Mouse (Mus musculus) midbrain, embryonic 15.5 days (tissue): Measurements from ENCODE around the gene Edf1. TPM values are rescaled to one million over a fixed set of nuclear protein-coding genes. Genes with fewer than 3 reads are reported as not detected.

Experiments
- ATAC-seq: fragments of 200-750 bp; cut with Nextera tagmentation; replicated peaks from 2 replicates; pipeline ENCODE4 v1.8.0; 2017; ENCODE audit warnings: moderate TSS enrichment
- H3K27ac ChIP-seq: fragments of 300-500 bp; sonication (generic); 2 replicates; pipeline ENCODE4 v1.5.1; 2015; ENCODE audit warnings: mild to moderate bottlenecking, inconsistent platforms
- H3K27me3 ChIP-seq: fragments of 300-500 bp; sonication (generic); replicated peaks from 2 replicates; pipeline ENCODE4 v1.6.1; 2015; ENCODE audit warnings: inconsistent platforms
- H3K36me3 ChIP-seq: fragments of 300-500 bp; sonication (generic); replicated peaks from 2 replicates; pipeline ENCODE4 v1.6.1; 2015; ENCODE audit warnings: inconsistent platforms
- H3K4me1 ChIP-seq: fragments of 300-500 bp; sonication (generic); 2 replicates; pipeline ENCODE4 v1.6.1; 2015; ENCODE audit warnings: inconsistent platforms
- H3K4me2 ChIP-seq: fragments of 300-500 bp; sonication (generic); 2 replicates; pipeline ENCODE4 v1.6.1; 2015; ENCODE audit warnings: inconsistent platforms, mild to moderate bottlenecking, moderate library complexity
- H3K4me3 ChIP-seq: fragments of 300-500 bp; sonication (generic); 2 replicates; pipeline ENCODE4 v1.5.1; 2015; ENCODE audit warnings: mild to moderate bottlenecking, inconsistent platforms
- H3K9ac ChIP-seq: fragments of 300-500 bp; sonication (generic); 2 replicates; pipeline ENCODE4 v1.6.1; 2015; ENCODE audit warnings: mild to moderate bottlenecking, inconsistent platforms
- H3K9me3 ChIP-seq: fragments of 300-500 bp; sonication (generic); 2 replicates; pipeline ENCODE4 v1.6.1; 2016; ENCODE audit warnings: inconsistent platforms
- WGBS: fragments of 180-500 bp; shearing (Covaris S2); methylation state at CpG from one replicate; pipeline ENCODE4 v1.1.7; 2015; ENCODE audit warnings: mixed read lengths; 5-methylcytosine and 5-hydroxymethylcytosine counted together
- polyA plus RNA-seq: library from polyadenylated mRNA; unstranded; fragments of >200 nt; fragmentation: Nextera tagmentation; extraction: Ambion mirVana; gene quantifications from 2 replicates; pipeline ENCODE4 v1.2.1, GENCODE M21; 2015

Edf1 gene
- polyA plus RNA-seq, 1 experiment from 2014 or later, result 378 TPM

- H3K4me3 ChIP-seq, result no peak overlapping the region
- H3K9ac ChIP-seq, result no peak overlapping the region
- ATAC-seq, result no peak
- no peak overlapping the region for H3K4me2 ChIP-seq
- H3K4me1 ChIP-seq, result peaks cover 9% of the 10 kb centered on the region
- 91% methylated on average over 8 of the region's 8 CpGs for WGBS
- H3K27me3 ChIP-seq, result no peaks in the 10 kb centered on the region
- H3K36me3 ChIP-seq, result peaks cover 31% of the 10 kb centered on the region
- H3K27ac ChIP-seq, result no peak overlapping the region
- no peaks in the 10 kb centered on the region for H3K9me3 ChIP-seq
Measured at GRCm38 (mm10) chr2:25587290-25587689, 29.6 kb downstream of the Edf1 start.

- Histone ChIP-seq H3K27ac (no peak overlapping the region), H3K36me3 (peaks cover 41% of the 10 kb centered on the region), H3K27me3 (no peaks in the 10 kb centered on the region), H3K9ac (no peak overlapping the region), H3K4me1 (no peaks in the 10 kb centered on the region), H3K4me3 (no peak overlapping the region), H3K9me3 (no peaks in the 10 kb centered on the region), H3K4me2 (no peak overlapping the region)
- no peak for ATAC-seq
- 96% methylated on average over 8 of the region's 8 CpGs for WGBS
Measured at GRCm38 (mm10) chr2:25588227-25588907, 30.7 kb downstream of the Edf1 start.

- no peak for ATAC-seq
- no peak overlapping the region for H3K27ac ChIP-seq
- H3K36me3 ChIP-seq, result peaks cover 56% of the 10 kb centered on the region
- H3K27me3 ChIP-seq, result no peaks in the 10 kb centered on the region
- H3K4me2 ChIP-seq, result no peak overlapping the region
- H3K4me3 ChIP-seq, result no peak overlapping the region
- H3K9me3 ChIP-seq, result no peaks in the 10 kb centered on the region
- H3K9ac ChIP-seq, result no peak overlapping the region
- H3K4me1 ChIP-seq, result no peaks in the 10 kb centered on the region
- 86% methylated on average over 2 of the region's 2 CpGs for WGBS
Measured at GRCm38 (mm10) chr2:25591863-25592262, 34.2 kb downstream of the Edf1 start.

- Histone ChIP-seq H3K4me2 (no peak overlapping the region), H3K36me3 (peaks cover 80% of the 10 kb centered on the region), H3K9ac (no peak overlapping the region), H3K27me3 (no peaks in the 10 kb centered on the region), H3K9me3 (no peaks in the 10 kb centered on the region), H3K4me3 (no peak overlapping the region), H3K4me1 (no peaks in the 10 kb centered on the region), H3K27ac (no peak overlapping the region)
- ATAC-seq, result no peak
- 95% methylated on average over 5 of the region's 5 CpGs for WGBS
Measured at GRCm38 (mm10) chr2:25596765-25597510, 39.3 kb downstream of the Edf1 start.

GRCm38 (mm10) chr2:25598749-25599148 is 41.1 kb downstream of the Edf1 start:
- no peaks in the 10 kb centered on the region for H3K27me3 ChIP-seq
- no peak overlapping the region for H3K9ac ChIP-seq
- ATAC-seq, result no peak
- H3K4me2 ChIP-seq, result no peak overlapping the region
- 94% methylated on average over 1 of the region's 1 CpGs for WGBS
- no peaks in the 10 kb centered on the region for H3K4me1 ChIP-seq
- H3K4me3 ChIP-seq, result no peak overlapping the region
- H3K9me3 ChIP-seq, result no peaks in the 10 kb centered on the region
- H3K36me3 ChIP-seq, result peaks cover 63% of the 10 kb centered on the region
- H3K27ac ChIP-seq, result no peak overlapping the region

- H3K36me3 ChIP-seq, result peaks cover 57% of the 10 kb centered on the region
- no peak overlapping the region for H3K4me2 ChIP-seq
- H3K4me1 ChIP-seq, result no peaks in the 10 kb centered on the region
- H3K9me3 ChIP-seq, result no peaks in the 10 kb centered on the region
- H3K9ac ChIP-seq, result no peak overlapping the region
- WGBS, result 91% methylated on average over 2 of the region's 2 CpGs
- H3K27ac ChIP-seq, result no peak overlapping the region
- no peak for ATAC-seq
- no peaks in the 10 kb centered on the region for H3K27me3 ChIP-seq
- H3K4me3 ChIP-seq, result no peak overlapping the region
Measured at GRCm38 (mm10) chr2:25600037-25600436, 42.4 kb downstream of the Edf1 start.

- H3K4me3 ChIP-seq, result no peak overlapping the region
- no peaks in the 10 kb centered on the region for H3K9me3 ChIP-seq
- peaks cover 32% of the 10 kb centered on the region for H3K36me3 ChIP-seq
- peaks cover 16% of the 10 kb centered on the region for H3K4me1 ChIP-seq
- H3K27me3 ChIP-seq, result no peaks in the 10 kb centered on the region
- no peak for ATAC-seq
- WGBS, result 94% methylated on average over 5 of the region's 5 CpGs
- no peak overlapping the region for H3K27ac ChIP-seq
- H3K4me2 ChIP-seq, result no peak overlapping the region
- no peak overlapping the region for H3K9ac ChIP-seq
Measured at GRCm38 (mm10) chr2:25602526-25602925, 44.9 kb downstream of the Edf1 start.

- Histone ChIP-seq H3K4me2 (peak within 1 kb of the TSS; percentile 73), H3K27me3 (no peaks in the 10 kb centered on the region), H3K9me3 (no peaks in the 10 kb centered on the region), H3K36me3 (no peaks in the 10 kb centered on the region), H3K4me3 (peak within 1 kb of the TSS; percentile 83), H3K4me1 (peaks cover 26% of the 10 kb centered on the region), H3K9ac (peak within 1 kb of the TSS; percentile 89), H3K27ac (peak within 1 kb of the TSS; percentile 90)
- WGBS, result under 1% methylated on average over 80 of the region's 80 CpGs
- peak; percentile 94 for ATAC-seq
Measured at GRCm38 (mm10) chr2:25607761-25608622, 50.3 kb downstream of the Edf1 start, which contains the start of gene Rabl6. Gene Rabl6 (minus strand): TSS chr2:25608521.

- Histone ChIP-seq H3K36me3 (no peaks in the 10 kb centered on the region), H3K9ac (no peak overlapping the region), H3K27me3 (no peaks in the 10 kb centered on the region), H3K4me2 (peak overlapping the region; percentile 73), H3K4me3 (peak overlapping the region; percentile 83), H3K27ac (peak overlapping the region; percentile 53), H3K9me3 (no peaks in the 10 kb centered on the region), H3K4me1 (peaks cover 26% of the 10 kb centered on the region)
- 72% methylated on average over 10 of the region's 10 CpGs for WGBS
- ATAC-seq, result peak; percentile 40
Measured at GRCm38 (mm10) chr2:25608671-25609070, 51.0 kb downstream of the Edf1 start.

Other genes with a start within 250 kb of the Edf1 start
- gene Grin1, start 238.7 kb upstream of the Edf1 start, polyA plus RNA-seq, result 49.1 and 51.5 TPM in 2 replicates
- gene Man1b1, start 225.5 kb upstream of the Edf1 start, polyA plus RNA-seq, result 44.3 and 50.3 TPM in 2 replicates
- 23.8 and 25.8 TPM in 2 replicates for gene Dpp7, start 201.5 kb upstream of the Edf1 start, polyA plus RNA-seq
- 5.6 and 5.9 TPM in 2 replicates for gene Uap1l1, start 192.2 kb upstream of the Edf1 start, polyA plus RNA-seq
- 11.1 and 14.7 TPM in 2 replicates for gene Sapcd2, start 185.5 kb upstream of the Edf1 start, polyA plus RNA-seq
- gene Entpd2, start 162.0 kb upstream of the Edf1 start, polyA plus RNA-seq, result 2.7 and 3.3 TPM in 2 replicates
- gene Npdc1, start 158.5 kb upstream of the Edf1 start, polyA plus RNA-seq, result 498 and 520 TPM in 2 replicates
- 0.17 and 0.41 TPM in 2 replicates for gene Fut7, start 134.6 kb upstream of the Edf1 start, polyA plus RNA-seq
- gene Abca2, start 129.1 kb upstream of the Edf1 start, polyA plus RNA-seq, result 16.4 and 17.6 TPM in 2 replicates
- gene Clic3, start 101.0 kb upstream of the Edf1 start, polyA plus RNA-seq, result 3.3 and 3.9 TPM in 2 replicates
- 119 and 128 TPM in 2 replicates for gene Paxx, start 96.8 kb upstream of the Edf1 start, polyA plus RNA-seq
- 822 and 843 TPM in 2 replicates for gene Ptgds, start 87.8 kb upstream of the Edf1 start, polyA plus RNA-seq
- gene Lcn12, start 63.9 kb upstream of the Edf1 start, polyA plus RNA-seq, result not detected in 2 replicates
- 147 and 151 TPM in 2 replicates for gene Fbxw5, start 57.1 kb upstream of the Edf1 start, polyA plus RNA-seq
- 6.4 and 7.4 TPM in 2 replicates for gene C8g, start 56.1 kb upstream of the Edf1 start, polyA plus RNA-seq
- 18.9 and 21.2 TPM in 2 replicates for gene Traf2, start 10.9 kb upstream of the Edf1 start, polyA plus RNA-seq
- 4.7 and 4.8 TPM in 2 replicates for gene Mamdc4, start 17.0 kb downstream of the Edf1 start, polyA plus RNA-seq
- gene Phpt1, start 17.4 kb downstream of the Edf1 start, polyA plus RNA-seq, result 155 and 162 TPM in 2 replicates
- 13.8 and 14.1 TPM in 2 replicates for gene Ajm1, start 23.9 kb downstream of the Edf1 start, polyA plus RNA-seq
- gene Rabl6, start 50.7 kb downstream of the Edf1 start, polyA plus RNA-seq, result 71.3 and 75.7 TPM in 2 replicates
- gene Ccdc183, start 59.8 kb downstream of the Edf1 start, polyA plus RNA-seq, result 0.18 and 0.28 TPM in 2 replicates
- 55.4 and 56.4 TPM in 2 replicates for gene Tmem141, start 64.2 kb downstream of the Edf1 start, polyA plus RNA-seq
- 3.5 and 4.6 TPM in 2 replicates for gene Fcna, start 70.2 kb downstream of the Edf1 start, polyA plus RNA-seq
- not detected in 2 replicates for gene Lcn8, start 95.3 kb downstream of the Edf1 start, polyA plus RNA-seq
- not detected in 2 replicates for gene Lcn5, start 100.1 kb downstream of the Edf1 start, polyA plus RNA-seq
- gene Lcn6, start 118.9 kb downstream of the Edf1 start, polyA plus RNA-seq, result not detected in 2 replicates
- not detected in 2 replicates for gene Lcn10, start 124.9 kb downstream of the Edf1 start, polyA plus RNA-seq
- gene Obp2a, start 142.2 kb downstream of the Edf1 start, polyA plus RNA-seq, result not detected in 2 replicates
- gene Bmyc, start 148.9 kb downstream of the Edf1 start, polyA plus RNA-seq, result 139 and 143 TPM in 2 replicates
- gene Obp2b, start 179.2 kb downstream of the Edf1 start, polyA plus RNA-seq, result not detected in 2 replicates
- not detected in 2 replicates for gene Lcn3, start 207.7 kb downstream of the Edf1 start, polyA plus RNA-seq
- not detected in 2 replicates for gene Lcn11, start 219.2 kb downstream of the Edf1 start, polyA plus RNA-seq
- gene Gm13539, start 224.4 kb downstream of the Edf1 start, polyA plus RNA-seq, result not detected in 2 replicates